Mouse (Mus musculus) midbrain, postnatal 0 days (tissue): ENCODE measurements around the gene Son. TPM values are rescaled to one million over a fixed set of nuclear protein-coding genes. Genes with fewer than 3 reads are reported as not detected.

Source experiments
- ATAC-seq: fragments of 200-750 bp; cut with Nextera tagmentation; 2 replicates; pipeline ENCODE4 v1.8.0; 2017; ENCODE audit warnings: moderate number of reproducible peaks, mild to moderate bottlenecking, moderate TSS enrichment, moderate library complexity; ENCODE audit not compliant: low FRiP score
- DNase-seq: peaks from one replicate; pipeline ENCODE4 v3.0.0-alpha.2; 2015; ENCODE audit warnings: low spot score
- H3K27ac ChIP-seq: fragments of 300-500 bp; sonication (generic); 2 replicates; pipeline ENCODE4 v1.5.1; 2014; ENCODE audit warnings: low read depth, mild to moderate bottlenecking, low read length, mixed read lengths
- H3K27me3 ChIP-seq: fragments of 300-500 bp; sonication (generic); 2 replicates; pipeline ENCODE4 v1.6.1; 2014; ENCODE audit warnings: low read length, control low read depth, mixed read lengths; ENCODE audit not compliant: insufficient read depth
- H3K36me3 ChIP-seq: fragments of 300-500 bp; sonication (generic); 2 replicates; pipeline ENCODE4 v1.6.1; 2014; ENCODE audit warnings: low read length, control low read depth, mixed read lengths; ENCODE audit not compliant: insufficient read depth
- H3K4me1 ChIP-seq: fragments of 300-500 bp; sonication (generic); 2 replicates; pipeline ENCODE4 v1.6.1; 2014; ENCODE audit warnings: mild to moderate bottlenecking, control low read depth, antibody characterized with exemption, low read length, mixed read lengths; ENCODE audit not compliant: insufficient read depth
- H3K4me2 ChIP-seq: fragments of 300-500 bp; sonication (generic); 2 replicates; pipeline ENCODE4 v1.6.1; 2014; ENCODE audit warnings: low read depth, mild to moderate bottlenecking, low read length, mixed read lengths; ENCODE audit not compliant: poor library complexity, severe bottlenecking
- H3K4me3 ChIP-seq: fragments of 300-500 bp; sonication (generic); 2 replicates; pipeline ENCODE4 v1.5.1; 2014; ENCODE audit warnings: low read depth, mild to moderate bottlenecking, low read length, moderate library complexity
- H3K9ac ChIP-seq: fragments of 300-500 bp; sonication (generic); replicated peaks from 2 replicates; pipeline ENCODE4 v1.6.1; 2014; ENCODE audit warnings: mild to moderate bottlenecking, low read length, moderate library complexity, mixed read lengths; ENCODE audit not compliant: poor library complexity, severe bottlenecking
- H3K9me3 ChIP-seq: fragments of 300-500 bp; sonication (generic); 2 replicates; pipeline ENCODE4 v1.6.1; 2016; ENCODE audit warnings: low read length, control low read depth
- CTCF ChIP-seq: IDR thresholded peaks from 2 replicates; pipeline ENCODE4 v1.5.1; 2016; ENCODE audit warnings: antibody characterized with exemption, mild to moderate bottlenecking
- WGBS: fragments of 180-500 bp; shearing (Covaris S2); extraction: QIAGEN DNeasy Blood & Tissue Kit; methylation state at CpG from one replicate; pipeline ENCODE4 v1.1.7; 2014; 5-methylcytosine and 5-hydroxymethylcytosine counted together
- polyA plus RNA-seq: library from polyadenylated mRNA; unstranded; fragments of >200 nt; fragmentation: Nextera tagmentation; extraction: Ambion mirVana; gene quantifications from 2 replicates; pipeline ENCODE4 v1.2.1, GENCODE M21; 2015
- total RNA-seq: library from RNA; depleted of rRNA; stranded (reverse); fragments of >200 nt; gene quantifications from 2 replicates; pipeline ENCODE4 v1.2.3, GENCODE M21; 2014

Son gene
- total and polyA plus RNA-seq, 2 experiments from 2014 or later = 98.4 to 257 TPM

DNA sequence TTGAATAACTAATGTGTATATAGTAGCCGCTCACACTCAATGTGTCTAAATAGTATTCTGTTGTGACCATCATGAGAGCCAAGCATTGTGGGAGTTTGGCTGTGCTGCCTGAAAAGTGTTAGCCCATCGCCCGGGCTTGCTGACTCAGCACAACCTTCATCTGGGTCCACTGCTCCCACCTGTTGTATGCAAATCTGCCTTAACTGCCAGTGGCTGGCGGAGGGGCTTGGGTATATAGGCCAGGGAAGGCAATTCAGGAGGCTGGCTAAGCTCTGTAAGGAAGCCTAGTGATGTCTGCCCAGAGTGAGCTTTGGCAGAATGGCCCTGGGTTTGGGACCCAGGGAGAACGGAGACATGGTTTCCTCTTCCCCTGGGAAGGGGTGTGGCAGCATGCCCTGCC is 27.1 kb upstream of the Son start:
- WGBS = 95% methylated on average over 5 of the region's 5 CpGs
- H3K4me1 ChIP-seq = no peaks in the 10 kb centered on the region
- H3K36me3 ChIP-seq = peaks cover 41% of the 10 kb centered on the region
- no peaks in the 10 kb centered on the region for H3K9me3 ChIP-seq
- H3K27me3 ChIP-seq = no peaks in the 10 kb centered on the region
- H3K4me2 ChIP-seq = no peak overlapping the region
- ATAC-seq = no peak
- no peak overlapping the region for H3K27ac ChIP-seq
- DNase-seq = no peak
- H3K9ac ChIP-seq = no peak overlapping the region
- no peak overlapping the region for H3K4me3 ChIP-seq
- no peak for TF ChIP-seq CTCF

- H3K36me3 ChIP-seq = peaks cover 49% of the 10 kb centered on the region
- no peak overlapping the region for H3K4me3 ChIP-seq
- ATAC-seq (no peak), DNase-seq (no peak)
- TF ChIP-seq CTCF = no peak
- no peak overlapping the region for H3K4me2 ChIP-seq
- WGBS = 92% methylated on average over 11 of the region's 11 CpGs
- no peak overlapping the region for H3K9ac ChIP-seq
- no peak overlapping the region for H3K27ac ChIP-seq
- H3K4me1 ChIP-seq = no peaks in the 10 kb centered on the region
- H3K27me3 ChIP-seq = no peaks in the 10 kb centered on the region
- no peaks in the 10 kb centered on the region for H3K9me3 ChIP-seq
Observed at GRCm38 (mm10) chr16:91620991-91621390, 26.3 kb upstream of the Son start.

DNA sequence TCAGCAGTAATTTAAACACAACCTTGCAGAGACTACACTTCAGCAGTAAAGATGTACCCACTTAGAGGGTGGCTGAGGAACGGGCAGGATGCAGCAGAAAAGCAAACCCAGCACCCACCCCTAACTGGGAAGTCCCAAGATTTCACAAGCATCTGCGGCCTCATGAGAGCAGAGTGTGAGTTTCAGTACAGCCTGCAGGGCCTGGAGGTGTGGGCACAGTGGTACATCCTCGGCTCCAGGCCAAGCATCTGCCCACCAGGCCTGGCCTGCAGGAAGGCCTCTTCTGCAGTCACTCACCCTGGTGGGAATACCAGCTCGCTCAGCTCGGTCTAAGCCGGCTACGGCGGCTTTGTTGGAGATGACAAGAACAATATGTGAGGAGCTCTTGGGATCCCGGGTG is 24.2 kb upstream of the Son start:
- 95% methylated on average over 9 of the region's 9 CpGs for WGBS
- DNase-seq (no peak), ATAC-seq (no peak)
- Histone ChIP-seq H3K9me3 (no peaks in the 10 kb centered on the region), H3K36me3 (peaks cover 53% of the 10 kb centered on the region), H3K4me3 (no peak overlapping the region), H3K9ac (no peak overlapping the region), H3K27ac (no peak overlapping the region), H3K27me3 (no peaks in the 10 kb centered on the region), H3K4me2 (no peak overlapping the region), H3K4me1 (no peaks in the 10 kb centered on the region)
- no peak for TF ChIP-seq CTCF

- no peak for TF ChIP-seq CTCF
- WGBS = 89% methylated on average over 7 of the region's 7 CpGs
- H3K27ac ChIP-seq = no peak overlapping the region
- peaks cover 50% of the 10 kb centered on the region for H3K36me3 ChIP-seq
- no peak for ATAC-seq
- no peaks in the 10 kb centered on the region for H3K4me1 ChIP-seq
- no peak overlapping the region for H3K9ac ChIP-seq
- no peak overlapping the region for H3K4me2 ChIP-seq
- no peak overlapping the region for H3K4me3 ChIP-seq
- no peak for DNase-seq
- H3K9me3 ChIP-seq = no peaks in the 10 kb centered on the region
- H3K27me3 ChIP-seq = no peaks in the 10 kb centered on the region
Observed at GRCm38 (mm10) chr16:91627831-91628230, 19.5 kb upstream of the Son start.

GRCm38 (mm10) chr16:91628673-91629072 is 18.6 kb upstream of the Son start:
- Histone ChIP-seq H3K27me3 (no peaks in the 10 kb centered on the region), H3K27ac (no peak overlapping the region), H3K4me3 (no peak overlapping the region), H3K4me1 (no peaks in the 10 kb centered on the region), H3K9me3 (no peaks in the 10 kb centered on the region), H3K9ac (no peak overlapping the region), H3K36me3 (peaks cover 46% of the 10 kb centered on the region), H3K4me2 (no peak overlapping the region)
- 96% methylated on average over 3 of the region's 3 CpGs for WGBS
- TF ChIP-seq CTCF = no peak
- ATAC-seq (no peak), DNase-seq (no peak)

DNA sequence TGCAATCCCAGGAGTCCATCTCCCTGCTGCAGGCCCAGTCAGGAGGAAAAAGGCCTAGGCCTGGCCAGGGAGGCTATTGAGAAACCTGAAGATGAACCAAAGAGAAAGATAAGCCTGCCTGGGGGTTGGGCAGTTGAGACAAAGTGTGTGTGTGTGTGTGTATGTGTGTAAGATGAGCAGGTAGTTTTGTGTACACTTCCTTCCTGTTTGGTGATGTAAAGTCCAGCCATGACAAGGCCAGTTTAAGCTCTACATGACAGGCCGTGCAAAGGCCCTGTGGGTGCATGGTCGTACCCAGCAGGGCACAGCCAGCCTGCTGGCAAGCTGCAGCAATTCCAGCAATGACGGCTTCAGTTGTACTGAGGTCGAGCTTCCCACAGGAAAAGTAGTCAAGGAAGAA is 17.6 kb upstream of the Son start:
- Histone ChIP-seq H3K9ac (no peak overlapping the region), H3K4me2 (no peak overlapping the region), H3K36me3 (peaks cover 47% of the 10 kb centered on the region), H3K4me3 (no peak overlapping the region), H3K4me1 (no peaks in the 10 kb centered on the region), H3K9me3 (no peaks in the 10 kb centered on the region), H3K27ac (no peak overlapping the region), H3K27me3 (no peaks in the 10 kb centered on the region)
- DNase-seq (no peak), ATAC-seq (no peak)
- WGBS = 93% methylated on average over 4 of the region's 4 CpGs
- TF ChIP-seq CTCF = no peak
